Mouse (Mus musculus) liver, embryonic 14.5 days (tissue): ENCODE results near the gene Msantd1.

Experiments used
- CTCF ChIP-seq: IDR thresholded peaks from 2 replicates; pipeline ENCODE4 v1.5.1; 2016; ENCODE audit warnings: antibody characterized with exemption, low read depth, control low read depth
- EP300 ChIP-seq: IDR thresholded peaks from 2 replicates; pipeline ENCODE4 v1.6.1; 2016; ENCODE audit warnings: antibody characterized with exemption, low read depth

GRCm38 (mm10) chr5:34930151-34930975 is 22.6 kb downstream of the Msantd1 start:
- TF ChIP-seq EP300, result peak; percentile 88
- TF ChIP-seq CTCF, result no peak
